8 mouse cellular contexts compared by ENCODE assay signal in genomic region chr1:154729269-154729980, GRCm38 (mm10).
DNase-seq lines count a peak whose midpoint lies in the region; ATAC-seq and TF ChIP-seq lines count a peak whose summit lies in the region.

No protein-coding gene starts in this region.

- 57% methylated on average over 6 of the region's 6 CpGs for WGBS in spleen, adult 2 months

- no peaks in the 10 kb centered on the region for H3K36me3 ChIP-seq in spleen, adult 2 months (ENCODE audit: control insufficient read depth, insufficient read depth, low read length)

- H3K4me1 ChIP-seq in spleen, adult 2 months (ENCODE audit: control insufficient read depth, insufficient read depth, insufficient read length), result no peaks in the 10 kb centered on the region

- no peak overlapping the region for H3K4me3 ChIP-seq in spleen, adult 2 months (ENCODE audit: extremely low read depth, insufficient read depth, insufficient read length)

- TF ChIP-seq CTCF in spleen, adult 2 months (IDR thresholded peaks at IDR 0.05; ENCODE audit: extremely low read depth, insufficient read depth, insufficient read length, insufficient replicate concordance), result no peak

- no peak for TF ChIP-seq POLR2A in spleen, adult 2 months (IDR thresholded peaks at IDR 0.05; ENCODE audit: low read depth, low read length)

- ATAC-seq in erythroblast, adult 5-6 weeks (replicated peaks; ENCODE audit: low FRiP score, poor library complexity, severe bottlenecking), result peak; percentile 70

- H3K27me3 ChIP-seq in spleen, adult 2 months (ENCODE audit: control insufficient read depth, insufficient read depth, low read length), result 0 out of 2 replicates have a peak, but pooled peaks cover 11% of the 10 kb centered on the region

- H3K27ac ChIP-seq in spleen, adult 2 months (ENCODE audit: insufficient read depth, low read length), result no peak overlapping the region

- DNase-seq in spleen, adult 2 months (ENCODE audit: low read depth in 1 of 2, low spot score in 2 of 2), result peak; percentile 12 to 33
- DNase-seq in spleen, adult 12 weeks (ENCODE audit: low spot score), result no peak
- peak; percentile 79 for DNase-seq in brain, embryonic 18.5 days (ENCODE audit: low read depth, low spot score)
- peak; percentile 82 for DNase-seq in heart, postnatal 4 days
- peak; percentile 58 to 93 for DNase-seq in left cerebral cortex, adult 9 months (ENCODE audit: low spot score in 2 of 2)
- peak; percentile 33 for DNase-seq in ovary, postnatal 10 days (ENCODE audit: low spot score)
- peak; percentile 71 for DNase-seq in thymus, postnatal 4 days
